Mouse (Mus musculus): ENCODE results near the gene Xrn1. TPM values are rescaled to one million over a fixed set of nuclear protein-coding genes. Genes with fewer than 3 reads are reported as not detected.
"Not testable (repeated sequence)": the region's sequence is repeated elsewhere in the genome, so short reads cannot be mapped to it uniquely, and the experiment has no call there.

Gene Xrn1
- polyA plus RNA-seq (2017; shearing (Covaris generic)), result 10 to 100 TPM; 43.3 to 64.3 (median 51.5) TPM

DNA sequence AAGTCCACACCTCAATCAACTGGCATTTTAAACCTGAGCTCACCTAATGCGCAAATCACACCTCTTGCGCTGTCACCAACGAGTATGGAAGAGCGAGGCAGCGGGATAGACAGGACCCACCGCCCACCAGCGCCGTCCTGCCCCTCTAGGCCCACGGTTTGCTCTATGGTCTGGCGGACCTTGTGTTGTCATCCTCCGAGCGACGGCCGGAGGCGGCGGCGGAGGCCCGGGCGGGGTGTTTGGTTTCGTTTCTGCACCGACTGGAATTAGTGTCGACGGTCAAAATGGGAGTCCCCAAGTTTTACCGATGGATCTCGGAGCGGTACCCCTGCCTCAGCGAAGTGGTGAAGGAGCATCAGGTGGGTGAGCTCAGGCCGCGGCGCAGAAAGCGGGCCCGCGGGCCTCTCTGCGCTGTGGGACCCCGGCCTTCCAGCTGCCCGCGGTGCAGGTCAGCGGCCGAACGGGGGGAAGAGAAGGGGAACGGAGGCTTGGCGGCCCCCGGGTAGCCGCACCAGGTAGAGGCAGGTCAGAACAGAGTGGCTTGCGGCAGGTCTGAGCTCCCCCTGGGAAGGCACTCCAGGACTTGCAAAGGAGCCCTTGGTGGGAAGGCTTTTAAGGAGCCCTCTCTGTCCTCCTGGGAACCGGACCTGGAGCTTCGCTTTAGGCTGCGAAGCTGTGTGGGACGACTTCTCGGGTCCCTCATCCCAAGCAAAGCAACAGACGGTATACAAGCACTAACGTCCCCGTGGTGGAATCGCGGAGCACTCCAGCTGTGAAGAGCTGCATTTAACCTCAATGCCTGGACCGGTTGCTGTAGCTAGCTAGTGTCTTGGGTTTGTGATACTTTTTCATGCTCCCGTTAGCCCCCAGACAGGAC is at the start of gene Xrn1:
Gene Xrn1, plus strand, starts transcription at position 176 of the 877 bp plus-strand sequence.
- ATAC-seq, result peak; percentile 89

DNA sequence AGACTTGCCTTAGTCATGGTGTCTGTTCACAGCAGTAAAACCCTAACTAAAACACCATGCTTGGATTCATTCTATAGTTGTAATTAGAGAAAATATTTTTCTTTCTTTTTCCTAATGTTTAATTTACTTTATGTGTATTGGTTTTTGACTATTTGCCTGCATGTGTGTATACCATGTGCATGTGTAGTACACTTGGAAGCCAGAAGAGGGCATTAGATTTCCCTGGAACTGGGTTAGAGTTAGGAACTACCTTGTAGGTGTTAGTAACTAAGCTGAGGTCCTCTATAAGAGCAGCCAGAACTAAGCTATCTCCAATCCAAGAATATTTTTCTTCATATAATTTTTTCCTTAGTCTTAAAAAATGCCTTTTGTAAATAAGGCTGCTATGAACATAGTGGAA is 21.7 kb upstream of the Xrn1 start:
- no peak for ATAC-seq

DNA sequence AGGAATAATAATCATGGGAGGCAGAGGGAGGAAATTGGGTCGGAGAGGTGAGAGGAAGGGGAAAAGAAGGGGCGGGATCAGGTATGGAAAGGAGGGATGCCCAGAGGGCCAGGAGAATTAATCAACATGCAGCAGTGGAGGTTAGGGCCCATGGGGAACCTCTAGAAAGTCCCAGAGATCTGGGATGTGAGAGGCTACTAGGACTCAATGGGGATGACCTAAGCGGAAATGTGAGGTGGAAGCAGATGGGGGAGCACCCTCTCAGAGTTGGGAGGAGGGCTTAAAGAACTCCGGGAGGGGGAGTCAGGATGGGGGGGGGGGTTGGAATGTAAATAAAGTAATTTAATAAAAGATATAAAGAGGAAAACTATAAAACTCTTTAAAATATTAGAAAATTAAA is 902 bp upstream of the Xrn1 start:
- no peak for ATAC-seq

DNA sequence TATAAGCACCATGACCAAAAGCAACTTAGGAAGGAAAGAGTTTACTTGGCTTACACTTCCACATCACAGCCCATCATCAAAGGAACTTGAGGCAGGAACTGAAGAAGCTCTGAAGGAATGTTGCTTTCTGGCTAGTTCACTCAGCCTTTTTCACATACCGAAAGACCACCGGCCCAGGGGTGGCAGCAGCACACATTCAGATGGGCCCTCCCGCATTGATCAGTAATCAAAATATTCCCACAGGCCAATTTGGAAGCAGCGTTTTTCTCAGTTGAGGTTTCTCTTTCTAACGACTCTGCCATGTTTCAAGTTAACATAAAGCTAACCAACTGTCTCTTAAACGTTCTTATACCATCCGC is 355 bp upstream of the Xrn1 start:
- ATAC-seq, result no peak

DNA sequence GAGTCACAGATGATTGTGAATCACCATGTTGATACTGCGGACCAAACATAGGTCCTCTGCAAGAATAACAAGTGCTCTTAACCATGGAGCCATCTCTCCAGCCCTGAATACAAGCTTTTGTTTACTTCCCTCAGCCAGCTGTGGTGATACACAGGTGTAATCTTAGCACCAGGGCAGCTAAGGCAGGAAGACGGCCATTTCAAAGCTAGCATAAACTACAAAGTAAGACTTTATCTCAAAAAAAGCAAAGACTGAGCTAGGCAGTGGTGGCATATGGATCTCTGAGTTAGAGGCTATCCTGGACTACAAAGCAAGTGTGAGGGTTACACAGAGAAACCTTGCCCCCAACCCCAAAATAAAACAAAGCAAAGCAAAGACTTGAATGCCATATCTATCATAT is 3.1 kb downstream of the Xrn1 start:
- ATAC-seq, result no peak

DNA sequence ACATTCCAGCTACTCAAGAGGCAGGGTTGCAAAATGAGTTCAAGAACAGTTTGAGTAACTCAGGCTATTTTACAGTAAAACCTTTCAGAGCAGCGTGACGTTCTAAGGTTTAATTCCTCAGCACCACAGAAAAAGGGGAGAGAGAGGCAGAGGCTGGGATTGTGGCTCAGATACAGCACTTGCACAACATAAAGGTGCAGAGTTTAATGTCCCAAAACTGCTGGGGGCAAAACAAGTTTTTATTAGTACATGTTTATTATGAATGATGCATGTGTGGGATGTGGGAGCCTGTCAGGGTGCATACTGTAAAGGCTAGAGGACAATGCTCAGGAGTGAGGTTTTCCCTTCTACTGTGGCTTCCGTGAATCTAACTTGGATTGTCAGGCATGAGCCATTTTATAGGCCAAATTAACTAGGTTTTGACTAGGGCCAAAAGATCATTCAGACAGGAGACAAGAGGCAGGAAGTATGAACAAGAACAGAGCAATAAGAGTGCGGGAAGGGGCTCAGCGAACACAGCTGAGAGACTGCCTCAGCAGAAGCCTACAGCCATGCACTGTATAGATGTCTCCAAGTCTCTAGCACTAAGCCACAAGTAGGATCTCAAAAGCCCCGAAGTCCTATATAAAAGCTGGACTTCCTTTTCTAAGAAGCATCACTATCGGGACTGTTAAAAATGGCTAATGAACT is 3.6 kb downstream of the Xrn1 start:
- no peak for ATAC-seq

DNA sequence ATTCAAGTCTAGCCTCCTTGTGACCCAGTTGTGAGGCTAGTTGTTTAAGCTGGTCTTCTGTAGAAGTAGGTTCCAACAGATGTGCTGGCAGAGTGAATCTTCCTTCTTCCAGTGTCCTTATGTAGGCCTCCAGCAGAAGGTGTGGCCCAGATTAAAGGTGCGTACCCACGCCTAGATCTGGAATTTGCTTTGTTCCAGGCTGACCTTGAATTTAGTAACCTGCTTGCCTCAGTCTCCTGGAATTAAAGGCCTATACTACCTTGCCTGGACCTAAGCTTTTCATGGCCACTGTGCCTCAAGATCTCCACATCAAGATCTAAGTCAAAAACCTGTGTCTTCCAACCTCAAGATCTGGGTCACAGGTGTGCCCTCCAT is 4.2 kb downstream of the Xrn1 start:
- ATAC-seq, result not testable (repeated sequence)

DNA sequence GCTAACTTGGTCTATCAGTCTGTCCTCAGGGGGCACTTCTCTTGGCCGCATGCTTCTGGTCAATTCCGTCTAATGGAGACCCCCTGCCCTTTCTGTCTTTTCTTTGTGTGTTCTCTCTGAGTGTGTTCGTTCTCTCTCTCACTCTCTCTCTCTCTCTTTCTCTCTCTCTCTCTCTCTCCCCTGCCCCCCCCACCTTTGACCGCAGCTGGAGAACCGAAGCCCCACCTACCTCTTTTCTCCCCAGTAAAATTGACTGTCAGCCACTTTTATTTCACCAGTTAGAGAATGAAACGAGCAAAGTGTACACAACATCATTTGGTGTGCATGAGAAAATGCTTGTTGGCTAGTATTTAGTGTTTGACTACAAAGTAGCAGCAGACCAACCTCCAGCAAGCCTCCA is 4.7 kb downstream of the Xrn1 start:
- ATAC-seq, result no peak

DNA sequence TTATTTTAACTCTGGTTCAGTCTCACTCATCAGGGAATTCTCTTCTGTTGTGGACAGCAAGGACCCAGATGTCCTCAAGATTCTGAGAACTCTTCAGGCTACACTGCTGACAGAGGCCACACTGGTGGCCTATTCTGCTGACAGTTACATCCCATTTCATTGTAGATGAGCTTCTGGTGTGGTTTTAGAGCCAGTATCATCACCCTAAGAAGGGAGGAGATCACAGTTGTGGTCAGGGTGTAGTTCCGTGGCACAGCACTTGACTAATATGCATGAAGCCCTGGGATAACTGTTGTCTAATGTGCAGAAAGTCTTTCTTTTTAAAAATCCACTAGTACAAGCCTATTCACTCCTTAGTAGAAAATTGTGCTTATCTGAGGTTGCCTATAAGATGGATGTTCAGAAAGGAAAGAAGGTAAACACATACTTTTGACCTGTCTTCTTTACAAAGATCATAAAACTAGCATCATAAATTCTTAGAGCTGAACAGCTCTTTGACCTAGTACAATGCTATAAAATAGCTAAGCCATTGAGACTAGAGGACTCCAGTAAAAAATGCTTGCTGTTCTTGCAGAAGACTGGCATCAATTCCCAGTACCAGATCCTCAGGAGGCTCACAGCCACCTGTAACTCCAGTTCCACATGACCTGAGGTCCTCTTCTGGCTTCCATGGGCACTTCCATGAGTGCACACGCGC is 5.3 kb downstream of the Xrn1 start:
- no peak for ATAC-seq

DNA sequence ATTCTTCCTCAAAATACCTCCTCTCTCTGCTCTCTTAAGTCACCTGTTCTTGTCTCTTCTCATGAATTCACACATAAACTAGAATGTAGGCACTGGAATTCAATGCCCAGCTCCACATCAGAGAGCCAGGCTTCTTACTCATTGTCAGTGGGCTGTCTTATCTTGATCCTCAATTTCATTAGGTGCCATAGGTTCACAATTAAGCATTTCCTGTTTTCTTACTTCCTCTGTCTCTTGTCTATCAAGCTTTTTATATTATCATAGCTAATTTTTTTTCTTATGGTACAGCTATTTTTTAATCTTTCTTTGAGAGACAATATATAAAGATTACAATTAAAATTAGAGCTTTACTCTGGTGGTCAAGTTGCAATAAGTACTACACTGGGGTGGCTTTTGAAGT is 6.5 kb downstream of the Xrn1 start:
- no peak for ATAC-seq

DNA sequence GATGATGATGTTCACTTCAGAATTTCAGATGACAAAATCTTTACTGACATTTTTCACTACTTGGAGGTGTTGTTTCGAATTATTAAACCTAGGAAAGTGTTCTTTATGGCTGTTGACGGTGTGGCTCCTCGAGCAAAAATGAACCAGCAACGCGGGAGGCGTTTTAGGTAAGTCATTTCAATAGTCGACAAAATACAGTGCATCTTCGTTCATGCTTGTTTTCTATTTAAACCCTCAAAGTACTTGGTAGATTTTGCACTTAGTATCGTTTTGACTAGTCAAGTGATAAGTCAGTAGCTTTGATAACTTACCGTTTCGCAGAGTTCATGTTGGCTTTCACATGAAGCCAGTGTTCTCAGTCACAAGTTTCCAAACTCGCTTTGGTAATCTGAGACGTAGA is 9.5 kb downstream of the Xrn1 start:
- ATAC-seq, result peak; percentile 49

DNA sequence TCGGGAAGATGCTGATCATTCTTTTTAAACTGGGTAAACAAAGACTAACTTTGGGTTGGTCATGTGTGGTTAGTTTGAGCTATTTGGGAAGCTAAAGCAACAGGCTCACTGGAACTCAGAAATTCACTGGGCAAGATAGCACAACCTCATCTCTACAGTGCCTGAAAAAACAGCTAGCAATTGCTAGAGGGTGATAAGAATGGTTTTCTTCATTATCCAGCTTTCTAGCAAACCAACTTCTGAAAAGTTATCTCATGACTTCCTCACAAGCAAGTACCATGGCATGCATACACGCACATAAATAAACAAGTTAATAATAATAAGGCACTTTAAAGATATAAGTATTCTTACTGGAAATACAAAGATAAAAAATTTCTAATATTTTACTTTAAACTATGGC is 23.7 kb downstream of the Xrn1 start:
- no peak for ATAC-seq

DNA sequence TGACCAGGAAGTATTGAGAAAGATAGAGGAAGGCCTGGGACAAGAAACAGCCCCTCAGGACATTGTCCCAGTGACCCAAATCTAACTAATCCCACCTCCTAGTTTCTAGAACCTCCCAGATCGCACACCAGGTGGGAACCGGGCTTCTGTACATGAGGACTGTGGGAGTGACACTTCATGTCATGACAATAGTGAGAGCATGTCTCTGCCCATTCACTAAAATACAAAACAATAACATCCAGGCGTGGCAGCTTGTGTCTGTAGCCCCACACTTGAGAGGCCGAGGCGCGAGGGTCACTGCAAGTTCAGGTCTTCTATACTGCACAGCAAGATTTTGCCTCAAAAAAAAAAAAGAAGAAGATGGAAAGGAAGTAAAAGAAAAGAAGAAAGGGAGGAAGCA is 25.3 kb downstream of the Xrn1 start:
- ATAC-seq, result no peak

DNA sequence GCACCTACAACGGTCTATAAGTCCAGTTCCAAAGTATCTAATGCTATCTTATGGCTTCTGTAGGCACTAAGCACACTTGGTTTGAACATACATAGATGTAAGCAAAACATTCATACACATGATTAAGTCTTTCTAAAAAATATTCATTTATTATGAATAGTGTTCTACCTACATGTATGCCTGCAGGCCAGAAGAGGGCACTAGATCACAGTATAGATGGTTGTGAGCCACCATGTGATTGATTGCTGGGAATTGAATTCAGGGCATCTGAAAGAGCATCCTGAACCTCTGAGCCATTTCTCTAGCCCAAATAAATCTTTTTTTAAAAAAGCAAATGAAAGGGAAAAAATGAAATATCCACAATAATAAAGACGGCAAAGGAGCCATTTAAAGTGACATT is 37.7 kb downstream of the Xrn1 start:
- ATAC-seq, result no peak

DNA sequence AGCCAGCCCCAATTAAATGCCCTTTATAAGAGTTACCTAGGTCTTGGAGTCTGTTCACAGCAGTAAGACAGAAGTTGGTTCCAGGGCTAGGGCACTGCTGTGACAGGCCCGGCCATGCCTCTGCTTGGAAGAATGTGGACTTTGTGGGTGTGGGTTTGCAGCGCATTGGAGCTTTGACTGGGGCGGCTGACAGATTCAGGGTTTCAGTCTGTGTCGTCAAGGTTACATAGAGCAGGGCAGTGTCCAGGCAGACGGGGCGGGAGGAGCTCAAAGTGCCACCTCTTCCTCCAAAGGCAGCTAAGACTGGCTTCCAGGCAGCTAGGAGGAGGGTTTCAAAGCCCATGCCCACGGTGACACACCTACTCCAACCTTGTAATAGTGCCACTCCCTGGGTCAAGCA is 49.9 kb downstream of the Xrn1 start:
- ATAC-seq, result no peak

DNA sequence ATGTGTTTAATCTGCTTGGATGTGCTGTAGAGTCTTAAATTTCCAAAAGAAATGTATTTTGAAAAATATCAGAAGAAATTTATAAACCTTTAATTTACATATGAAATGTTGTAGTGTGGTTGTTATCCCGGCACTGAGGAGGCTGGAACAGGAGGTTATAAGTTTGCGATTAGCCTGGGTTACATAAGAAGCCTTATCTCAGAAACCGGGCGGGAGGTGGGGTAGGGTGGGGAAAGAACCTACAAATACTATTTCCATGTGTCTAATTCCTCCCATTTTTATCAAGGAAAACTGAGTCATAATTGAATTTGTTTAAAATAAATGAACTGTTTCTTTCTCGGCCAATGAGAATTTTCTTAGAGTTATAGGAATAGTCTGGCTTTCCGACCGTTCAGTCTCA is 56.1 kb downstream of the Xrn1 start:
- ATAC-seq, result no peak

DNA sequence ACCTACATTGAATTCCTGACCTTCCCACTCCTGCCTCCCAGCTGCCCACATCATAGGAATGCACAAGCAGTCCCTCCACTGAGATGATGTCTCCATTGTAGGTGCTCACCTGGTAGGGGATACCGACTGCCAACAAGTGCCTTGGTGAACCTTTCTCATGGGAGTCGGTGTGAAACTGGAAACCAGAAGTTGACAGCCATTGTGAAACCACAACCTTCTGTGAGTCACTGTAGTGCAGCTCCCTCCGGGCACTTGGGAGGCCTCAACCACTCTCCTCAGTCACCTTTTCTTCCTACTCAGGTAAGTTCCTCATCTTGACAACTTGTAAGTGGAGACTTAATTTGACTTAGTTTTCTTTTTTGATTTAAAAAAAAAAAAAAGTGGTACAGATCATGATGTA is 69.4 kb downstream of the Xrn1 start:
- ATAC-seq, result no peak

DNA sequence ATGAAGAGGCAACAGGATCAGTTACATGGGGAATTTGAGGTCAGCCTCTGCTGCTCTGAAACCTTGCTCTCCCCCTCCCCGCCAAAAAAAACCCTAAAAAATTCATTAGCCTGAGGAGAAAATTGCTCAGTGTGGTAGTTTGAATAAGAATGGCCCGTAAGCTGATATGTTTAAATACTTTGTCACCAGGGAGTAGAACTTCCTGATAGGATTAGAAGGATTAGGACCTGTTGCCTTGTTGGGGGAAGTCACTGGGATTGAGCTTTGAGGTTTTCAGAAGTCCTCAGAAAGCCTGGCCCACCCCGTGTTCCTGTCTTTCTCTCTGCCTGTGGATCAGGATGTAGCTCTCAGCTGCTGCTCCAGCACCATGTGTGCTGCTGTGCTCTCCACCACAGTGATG is 73.4 kb downstream of the Xrn1 start:
- ATAC-seq, result no peak

DNA sequence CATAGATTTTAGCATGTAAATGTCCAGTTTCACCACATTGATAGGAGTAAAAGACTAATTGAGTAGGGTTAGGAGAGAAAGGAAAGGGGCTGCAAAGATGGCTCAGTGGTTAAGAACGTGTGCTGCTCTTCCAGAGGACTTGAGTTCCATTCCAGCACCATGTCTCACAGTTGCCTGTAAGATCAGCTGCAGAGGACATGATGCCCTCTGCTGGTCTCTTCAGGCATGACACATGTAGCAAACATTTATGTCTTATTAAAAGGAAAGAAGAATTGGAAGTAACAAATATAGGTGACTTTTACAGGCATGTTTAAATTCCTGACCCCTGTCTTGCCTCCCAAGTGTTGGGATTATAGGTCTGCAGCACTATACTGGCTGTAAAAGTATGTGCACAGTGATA is 74.3 kb downstream of the Xrn1 start:
- ATAC-seq, result peak; percentile 60

DNA sequence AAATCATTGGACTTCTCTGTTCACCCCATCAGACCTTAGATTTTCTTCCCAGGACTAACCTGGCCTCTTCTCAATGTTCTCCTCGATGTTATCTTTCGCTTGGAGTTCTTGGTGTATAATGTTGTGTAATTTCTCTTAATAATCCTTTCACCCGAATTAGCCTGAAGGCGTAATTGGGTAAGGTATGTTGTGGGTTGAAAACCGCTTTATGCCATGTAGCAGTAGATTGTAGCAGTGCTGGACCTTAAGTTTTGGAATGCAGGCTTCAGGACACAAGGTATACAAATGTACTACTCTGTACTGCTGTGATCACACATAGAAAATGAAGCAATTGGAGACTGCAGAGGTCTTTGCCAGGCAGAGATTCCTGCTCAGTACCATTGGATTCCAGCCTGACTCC is 75.3 kb downstream of the Xrn1 start:
- no peak for ATAC-seq

DNA sequence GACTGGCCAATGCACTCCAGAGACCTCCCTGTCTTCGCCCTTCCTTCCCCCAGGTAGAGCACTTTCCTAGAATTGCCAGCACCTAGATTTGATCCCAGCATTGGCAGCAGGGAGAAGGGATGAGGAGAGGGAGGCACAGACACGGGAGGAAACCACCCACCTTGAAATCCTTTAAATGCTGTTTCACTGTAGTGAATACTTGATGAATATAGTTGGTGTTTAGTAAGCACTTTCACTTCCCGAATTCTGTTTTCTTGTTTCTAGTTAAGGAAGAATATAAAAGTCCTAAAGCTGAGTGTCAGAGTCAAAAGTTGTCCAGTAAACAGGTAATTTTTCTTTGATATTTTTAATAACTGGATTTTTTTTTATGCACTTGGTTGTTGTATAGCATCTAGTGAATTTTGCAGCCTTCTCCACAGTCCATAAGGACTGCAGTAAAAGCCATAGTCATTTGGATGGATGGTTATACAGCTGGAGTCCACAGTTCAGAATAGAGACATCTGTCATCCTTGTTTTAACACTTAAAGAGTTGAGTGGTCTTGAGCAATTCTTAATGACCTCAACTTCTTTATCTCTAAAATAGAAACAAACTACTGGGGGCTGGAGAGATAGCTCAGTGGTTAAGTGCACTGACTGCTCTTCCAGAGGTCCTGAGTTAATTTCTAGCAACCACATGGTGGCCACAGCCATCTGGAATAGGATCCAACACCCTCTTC is 81.0 kb downstream of the Xrn1 start:
- ATAC-seq, result no peak

DNA sequence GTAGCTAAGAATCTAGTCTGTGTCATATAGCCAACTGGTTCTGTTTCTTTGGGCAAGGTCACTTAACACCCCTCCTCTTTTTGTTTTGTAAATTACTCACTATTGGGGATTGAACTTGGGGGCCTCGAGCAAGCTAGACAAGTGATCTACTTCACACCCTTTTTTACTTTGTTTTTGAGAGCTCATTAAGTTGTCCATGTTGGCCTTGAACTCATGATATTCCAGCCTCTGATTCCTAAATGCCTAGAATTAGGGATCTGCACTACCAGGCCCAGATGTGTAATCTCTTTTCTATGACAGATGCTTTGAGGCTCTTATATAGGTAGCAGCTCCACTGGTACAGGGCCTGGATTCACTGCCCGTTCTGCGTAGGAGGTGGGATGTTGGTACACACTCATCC is 89.7 kb downstream of the Xrn1 start:
- no peak for ATAC-seq

DNA sequence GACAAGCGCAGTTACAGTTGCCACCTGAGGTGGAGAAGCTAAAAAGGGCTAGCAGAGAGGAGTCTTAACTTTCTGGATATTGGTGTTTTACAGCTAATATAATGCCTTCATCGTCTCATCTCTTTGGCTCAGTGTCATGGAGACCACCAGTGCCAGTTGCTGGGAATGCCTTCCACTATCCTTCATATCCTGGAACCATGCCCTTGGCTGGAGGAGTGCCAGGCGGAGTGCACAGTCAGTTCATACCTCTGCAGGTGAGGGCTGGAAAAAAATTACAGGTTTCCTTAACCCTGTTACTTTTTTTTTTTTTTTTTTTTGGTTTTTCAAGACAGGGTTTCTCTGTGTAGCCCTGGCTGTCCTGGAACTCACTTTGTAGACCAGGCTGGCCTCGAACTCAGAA is 96.9 kb downstream of the Xrn1 start:
- no peak for ATAC-seq

All from inflammation-experienced regulatory T-cells, adult 6 months (primary cell).